Mouse (Mus musculus): Measurements from ENCODE around the gene Polr2i.

Polr2i gene

GRCm38 (mm10) chr7:30265531-30265930 lies 33.8 kb downstream of the Polr2i start:
- no peak for DNase-seq (ENCODE audit: low read depth, low spot score)

GRCm38 (mm10) chr7:30265935-30266334 lies 34.2 kb downstream of the Polr2i start:
- DNase-seq (ENCODE audit: low read depth, low spot score): no peak

- no peak for DNase-seq (ENCODE audit: low read depth, low spot score)
Observed at GRCm38 (mm10) chr7:30266780-30267179, 35.0 kb downstream of the Polr2i start.

- DNase-seq (ENCODE audit: low read depth, low spot score): no peak
Observed at GRCm38 (mm10) chr7:30269641-30270040, 37.9 kb downstream of the Polr2i start.

GRCm38 (mm10) chr7:30274383-30274782 lies 42.6 kb downstream of the Polr2i start:
- DNase-seq (ENCODE audit: low read depth, low spot score): no peak

- no peak for DNase-seq (ENCODE audit: low read depth, low spot score)
Observed at GRCm38 (mm10) chr7:30278911-30279310, 47.2 kb downstream of the Polr2i start.

GRCm38 (mm10) chr7:30279536-30279935 lies 47.8 kb downstream of the Polr2i start:
- DNase-seq (ENCODE audit: low read depth, low spot score): no peak

GRCm38 (mm10) chr7:30279951-30280669 lies 48.4 kb downstream of the Polr2i start, which contains the start of the genes Thap8 and Wdr62:
Gene Thap8 (plus strand): TSS chr7:30280094.
Gene Wdr62 (minus strand): TSS chr7:30280419.
- DNase-seq (ENCODE audit: low read depth, low spot score): peak; percentile 95

GRCm38 (mm10) chr7:30280670-30281138 lies 49.0 kb downstream of the Polr2i start:
- peak; percentile 91 for DNase-seq (ENCODE audit: low read depth, low spot score)

GRCm38 (mm10) chr7:30281522-30281921 lies 49.8 kb downstream of the Polr2i start:
- DNase-seq (ENCODE audit: low read depth, low spot score): no peak

- DNase-seq (ENCODE audit: low read depth, low spot score): no peak
Observed at GRCm38 (mm10) chr7:30282740-30283139, 51.0 kb downstream of the Polr2i start.

All from CD4-positive helper T cell, adult 2 months (primary cell).